Mouse (Mus musculus): Measurements from ENCODE around the gene Cyb5rl.

GRCm38 (mm10) chr4:107084343-107084742 is 17.6 kb downstream of the Cyb5rl start:
- TF ChIP-seq POLR2A (IDR thresholded peaks at IDR 0.05; ENCODE audit: borderline replicate concordance, control insufficient read depth, low read depth, low read length) (no peak), CTCF (IDR thresholded peaks at IDR 0.05; ENCODE audit: control insufficient read depth, insufficient read depth, low read length) (no peak)

All from bone marrow, adult 2 months (tissue).